Mouse (Mus musculus) heart, adult 11 months (tissue): ENCODE data around the gene Epha8.

Experiments
- DNase-seq: peaks from one replicate; pipeline ENCODE4 v3.0.0; 2022

Gene Epha8

DNA sequence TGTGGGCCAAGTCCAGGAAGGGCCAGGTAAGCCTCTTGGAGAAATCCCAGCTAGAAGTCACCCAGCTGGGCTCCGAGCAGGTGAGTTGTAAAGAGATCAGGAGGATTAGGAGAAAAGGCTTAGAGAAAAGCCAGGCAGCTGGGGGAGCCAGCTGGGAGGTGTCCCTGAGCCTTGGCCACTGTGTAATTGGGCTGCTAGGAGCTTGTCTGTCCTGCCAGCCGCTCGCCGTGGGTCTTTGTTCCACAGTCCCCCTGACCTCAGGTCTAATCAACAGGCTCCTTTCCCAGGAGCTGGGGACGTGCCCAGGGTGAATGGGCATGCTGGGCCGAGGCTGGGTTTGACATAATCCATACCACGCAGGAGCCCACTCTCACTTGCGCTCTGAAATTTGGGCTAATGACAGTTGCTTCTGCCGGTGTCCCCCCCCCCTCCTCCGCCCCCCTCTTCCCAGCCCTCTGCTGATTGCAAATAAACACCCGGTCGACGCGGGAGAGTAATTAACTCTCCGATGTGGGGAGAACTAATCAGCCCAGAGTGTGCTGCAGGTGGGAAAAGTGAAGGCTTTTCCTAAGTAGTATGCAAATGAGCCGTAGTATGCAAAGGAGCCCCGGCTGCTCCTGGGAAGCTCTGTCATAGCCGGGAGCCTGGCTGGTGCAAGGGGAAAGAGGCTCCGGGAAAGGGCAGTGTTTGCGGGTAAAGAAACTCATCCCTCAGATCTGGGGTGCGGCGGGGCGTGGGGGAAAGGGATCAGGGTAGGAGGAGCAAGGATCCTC, 51.7 kb downstream of the Epha8 start:
- DNase-seq: no peak

DNA sequence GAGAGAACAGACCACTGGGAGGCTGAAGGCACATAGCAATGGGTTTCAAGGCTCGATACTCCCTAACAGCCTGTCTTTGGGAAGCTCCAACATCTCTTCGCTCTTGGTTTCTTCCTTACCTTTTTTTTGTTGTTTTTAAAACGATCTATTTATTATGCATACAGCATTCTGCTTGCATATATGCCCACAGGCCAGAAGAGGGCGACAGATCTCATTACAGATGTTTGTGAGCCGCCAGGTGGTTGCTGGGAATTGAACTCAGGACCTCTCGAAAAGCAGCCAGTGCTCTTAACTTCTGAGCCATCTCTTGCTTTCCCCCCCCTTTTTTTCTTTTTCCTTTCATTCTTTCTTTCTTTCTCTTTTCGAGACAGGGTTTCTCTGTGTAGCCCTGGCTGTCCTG, 57.5 kb downstream of the Epha8 start:
- no peak for DNase-seq

DNA sequence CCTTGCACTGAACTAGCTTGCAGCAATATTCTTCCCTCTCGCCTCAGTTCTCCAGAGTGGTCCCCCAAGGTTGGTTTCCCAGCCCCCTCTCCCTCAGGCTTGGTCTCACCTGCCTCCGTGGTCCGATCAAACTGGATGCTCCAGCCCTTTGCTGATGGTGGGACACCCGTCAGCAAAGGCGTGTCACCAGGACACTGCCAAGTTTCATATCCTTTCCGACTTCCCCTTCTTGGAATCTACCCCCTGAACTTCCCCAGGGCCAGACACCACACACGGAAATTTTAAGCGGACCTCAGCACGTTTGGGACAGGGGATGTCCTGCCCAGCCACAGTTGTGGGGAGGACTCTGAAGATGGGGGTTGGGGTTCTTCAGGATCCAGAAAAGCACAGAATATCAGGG, 58.0 kb downstream of the Epha8 start, which contains the start of gene C1qa:
Gene C1qa, minus strand, starts transcription at position 167 of the 400 bp plus-strand sequence.
- DNase-seq: peak; percentile 99

DNA sequence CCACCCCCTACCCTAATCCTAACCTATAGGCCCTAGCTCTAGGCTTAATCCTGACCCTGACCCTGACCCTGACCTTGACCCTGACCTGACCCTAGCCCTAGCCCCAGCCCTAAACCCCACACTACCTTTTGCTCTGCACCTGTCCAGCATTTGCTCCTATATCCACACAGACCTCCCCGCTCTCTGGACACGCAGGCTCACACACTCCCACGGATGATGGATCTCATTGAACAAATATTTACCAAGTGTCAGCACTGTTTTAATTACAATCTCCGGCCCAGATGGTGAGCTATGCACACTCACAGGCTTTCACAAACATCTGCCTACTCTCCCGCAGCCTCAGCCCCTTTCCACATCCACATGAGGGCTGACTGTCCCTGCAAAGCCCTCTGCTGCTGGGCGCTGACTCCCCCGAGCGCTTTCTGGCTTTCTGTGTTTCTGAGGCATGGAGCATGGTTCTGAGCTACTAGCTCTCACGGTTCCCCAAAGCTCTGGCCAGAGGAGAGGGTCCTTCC, 58.5 kb downstream of the Epha8 start:
- DNase-seq: peak; percentile 74

DNA sequence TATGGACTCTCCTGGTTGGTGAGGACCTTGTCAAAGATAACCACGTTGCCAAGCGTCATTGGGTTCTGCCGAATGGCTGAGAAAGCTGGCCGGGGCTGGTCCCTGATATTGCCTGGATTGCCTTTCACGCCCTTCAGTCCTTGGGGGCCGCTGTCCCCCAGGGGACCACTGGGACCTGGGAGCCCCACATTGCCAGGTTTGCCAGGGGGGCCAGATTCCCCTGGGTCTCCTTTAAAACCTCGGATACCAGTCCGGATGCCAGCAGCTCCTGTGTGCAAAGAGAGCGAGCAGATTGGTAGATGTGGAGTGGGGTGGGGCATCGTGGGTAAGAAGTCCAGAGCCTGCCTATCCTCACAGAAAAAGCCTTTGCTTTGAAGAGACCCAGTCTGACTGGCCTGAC, 60.2 kb downstream of the Epha8 start:
- DNase-seq: peak; percentile 93

DNA sequence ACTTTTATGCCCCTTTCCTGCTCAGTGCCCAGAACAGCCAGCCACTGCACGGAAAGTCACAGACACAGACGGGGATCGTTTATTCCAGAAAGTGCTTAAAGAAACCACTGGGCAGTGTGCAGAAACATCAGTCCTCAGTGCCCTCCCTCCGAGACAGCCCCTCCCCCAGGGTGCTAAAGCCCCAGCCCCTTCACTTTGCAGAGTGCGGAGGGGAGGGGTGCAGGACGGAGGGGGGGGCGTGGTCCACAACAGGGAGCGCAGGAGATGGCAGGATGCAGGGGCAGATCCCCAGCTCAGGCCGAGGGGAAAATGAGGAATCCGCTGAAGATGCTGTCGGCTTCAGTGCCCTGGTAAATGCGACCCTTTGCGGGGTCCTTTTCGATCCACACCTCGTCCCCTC, 60.8 kb downstream of the Epha8 start:
- peak; percentile 96 for DNase-seq

DNA sequence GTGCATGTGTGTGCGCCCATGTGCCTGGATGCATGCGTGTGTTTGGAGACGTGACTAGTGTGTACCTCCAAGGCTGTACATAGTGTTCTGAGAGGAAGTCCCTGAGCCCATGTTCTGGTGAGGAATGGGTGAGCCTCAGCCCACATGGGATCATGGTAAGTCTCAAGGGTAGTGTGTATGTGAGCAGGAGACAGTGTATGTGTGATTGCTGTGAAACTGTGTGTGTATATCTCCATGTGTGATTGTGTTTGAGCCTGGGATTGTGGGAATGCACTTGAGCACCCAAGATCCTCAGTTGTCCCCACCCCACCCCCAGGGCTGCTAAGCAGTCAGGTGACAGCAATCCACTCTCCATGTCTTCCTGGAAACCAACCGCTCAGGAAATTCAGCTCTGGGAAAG, 61.8 kb downstream of the Epha8 start:
- peak; percentile 93 for DNase-seq

DNA sequence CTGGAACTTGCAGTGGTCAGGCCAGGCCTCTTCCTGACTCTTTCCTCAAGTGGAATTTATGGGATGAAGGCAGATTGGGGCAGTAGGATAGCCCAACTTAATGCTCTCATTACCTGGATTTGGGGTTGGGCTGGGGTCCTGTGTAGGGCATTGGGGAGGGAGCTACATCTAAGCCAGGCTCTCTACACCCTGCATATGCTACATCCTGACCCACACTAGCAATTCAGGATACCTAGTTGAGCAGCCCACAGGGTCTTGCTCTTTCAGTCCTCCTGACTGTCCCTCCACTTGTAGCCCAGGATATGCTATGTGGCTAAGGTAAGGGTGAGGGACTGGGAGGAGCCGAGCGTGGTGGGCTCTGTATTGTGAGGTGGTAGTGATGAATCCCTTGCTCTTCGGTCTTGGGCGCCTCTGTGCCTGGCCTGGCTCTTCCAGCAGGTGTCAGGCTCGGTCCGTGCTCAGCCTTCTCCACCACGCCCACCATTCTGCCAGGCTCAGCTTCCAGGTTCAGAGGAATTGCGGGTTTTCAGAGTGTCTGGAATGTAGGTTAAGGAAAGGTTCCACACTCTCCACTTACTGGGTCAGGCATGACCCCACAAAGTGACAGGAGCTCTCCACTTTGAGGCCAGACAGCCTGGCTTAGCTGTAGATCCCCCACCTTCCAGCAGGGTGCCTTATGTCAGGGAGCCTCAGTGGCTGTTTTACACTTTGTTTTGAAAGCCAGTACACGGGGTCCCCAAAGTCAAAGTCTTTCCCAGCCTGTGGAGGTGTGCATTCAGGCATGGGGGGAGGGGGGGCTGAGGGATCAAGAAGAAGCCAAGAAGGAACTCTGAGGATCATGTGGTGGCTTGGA, 62.7 kb downstream of the Epha8 start:
- peak; percentile 91 for DNase-seq

DNA sequence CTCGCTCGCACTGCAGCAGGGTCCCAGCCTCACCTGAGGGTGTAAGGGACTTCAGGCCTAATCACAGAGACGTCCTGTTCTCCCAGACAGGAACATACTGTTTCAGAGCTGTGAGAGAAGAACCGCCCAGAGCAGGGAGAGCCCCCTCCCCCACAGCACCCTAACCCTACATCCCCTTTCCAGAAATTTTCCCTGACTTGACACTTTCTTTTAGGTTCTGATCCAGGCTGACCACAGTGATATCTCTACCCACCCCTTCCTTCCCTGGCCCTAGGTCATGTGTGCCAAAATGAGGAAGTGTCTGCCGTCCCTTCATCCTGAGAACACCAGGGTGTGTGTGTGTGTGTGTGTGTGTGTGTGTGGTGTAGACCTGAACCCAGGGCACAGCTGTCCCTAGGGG, 63.8 kb downstream of the Epha8 start, which contains the start of gene C1qc:
Gene C1qc, minus strand, starts transcription at position 255 of the 400 bp plus-strand sequence.
- peak; percentile 98 for DNase-seq

DNA sequence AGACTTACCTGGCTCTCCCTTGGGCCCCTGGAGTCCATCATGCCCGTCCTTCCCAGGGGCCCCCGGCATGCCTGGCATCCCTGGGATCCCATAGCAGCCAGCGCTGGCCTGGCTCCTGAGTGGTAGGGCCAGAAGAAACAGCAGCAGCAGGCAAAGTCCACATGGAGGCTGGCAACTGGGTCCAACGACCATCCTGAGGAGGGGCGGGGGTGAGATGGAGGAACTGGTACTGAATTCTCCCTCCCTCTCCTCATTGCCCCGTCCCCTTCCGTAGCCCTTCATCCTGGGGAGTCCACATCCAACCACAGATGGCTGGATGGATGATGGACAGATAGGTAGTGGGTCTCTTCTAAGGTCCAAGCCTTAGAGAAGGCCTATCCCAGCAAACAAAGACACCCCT, 64.2 kb downstream of the Epha8 start:
- peak; percentile 91 for DNase-seq

DNA sequence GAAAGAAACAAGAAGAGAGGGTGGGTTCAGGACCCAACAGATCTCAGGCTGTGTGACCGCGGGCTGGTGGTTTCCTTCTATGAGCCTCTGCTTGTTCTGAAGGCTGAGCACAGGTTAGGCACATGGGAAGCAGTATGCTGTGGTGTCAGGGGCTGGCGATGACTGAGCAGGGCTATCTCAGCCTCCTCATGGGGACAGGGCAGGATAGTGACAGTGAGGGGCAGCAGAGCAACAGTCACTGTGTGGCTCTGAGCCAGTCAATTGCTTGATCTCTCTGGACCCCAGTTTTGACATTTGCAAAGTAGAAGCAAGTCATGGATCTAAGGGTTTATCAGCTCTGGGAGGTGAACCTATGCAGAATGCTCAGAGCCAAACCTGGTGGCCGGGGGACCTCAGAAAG, 65.5 kb downstream of the Epha8 start:
- peak; percentile 90 for DNase-seq

DNA sequence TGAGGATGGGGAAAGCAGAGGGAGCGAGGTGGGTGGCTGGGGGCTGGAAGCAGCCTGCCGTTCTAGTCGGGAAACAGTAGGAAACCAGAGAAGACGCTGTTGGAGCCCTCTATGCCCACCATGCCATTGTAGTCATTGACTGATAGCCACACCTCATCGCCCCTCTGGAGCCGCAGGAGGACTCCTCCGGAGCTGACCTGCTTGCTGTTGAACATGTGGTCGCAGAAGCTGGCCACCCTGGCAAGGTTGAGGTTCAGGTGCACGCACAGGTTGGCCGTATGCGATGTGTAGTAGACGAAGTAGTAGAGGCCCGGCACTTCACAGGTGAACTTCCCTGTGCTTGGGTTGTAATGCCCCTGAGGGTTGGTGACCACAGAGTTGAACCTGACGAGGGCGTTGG, 66.6 kb downstream of the Epha8 start:
- peak; percentile 91 for DNase-seq

DNA sequence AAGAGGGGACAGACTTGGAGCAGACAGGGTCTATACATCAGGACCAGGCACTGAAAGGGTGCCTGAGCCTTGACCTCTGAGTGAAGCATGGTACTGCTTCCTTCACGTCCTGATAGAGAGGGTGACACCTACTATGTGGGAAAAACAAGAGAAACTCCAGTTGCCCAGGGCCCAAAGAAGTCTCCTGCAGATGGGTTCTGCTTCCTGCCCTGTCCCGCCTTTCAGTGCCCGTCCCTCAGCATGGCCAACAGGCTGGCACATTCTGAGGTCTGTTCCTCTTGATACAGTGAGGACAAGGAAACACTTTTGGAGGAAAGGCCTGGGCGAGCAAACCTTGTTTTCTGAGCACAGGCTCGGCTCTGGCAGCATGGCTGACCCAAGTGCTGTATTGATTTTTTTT, 68.9 kb downstream of the Epha8 start:
- peak; percentile 95 for DNase-seq

DNA sequence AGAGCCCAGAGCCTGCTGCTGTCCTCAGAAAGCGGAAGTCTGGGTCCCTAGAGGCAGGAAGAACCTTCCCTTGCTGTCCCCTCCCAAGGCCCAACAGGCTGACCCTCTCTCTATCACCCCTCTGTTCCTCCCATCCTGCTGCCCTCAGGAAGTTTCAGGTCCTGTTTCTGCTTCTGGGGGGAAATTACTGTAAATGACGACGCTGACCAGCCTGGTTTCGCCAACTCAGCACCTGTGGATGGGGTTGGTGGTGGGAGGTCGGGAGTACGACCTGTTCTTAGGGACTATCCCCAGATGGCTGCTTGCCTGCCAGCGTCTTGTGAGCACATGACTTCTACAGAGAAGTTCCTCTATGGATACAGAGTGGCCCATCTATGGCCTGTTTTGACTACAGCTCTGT, 70.5 kb downstream of the Epha8 start, which contains the start of gene C1qb:
Gene C1qb, minus strand, starts transcription at position 87 of the 400 bp plus-strand sequence.
- DNase-seq: peak; percentile 99
